Mouse (Mus musculus) layer of hippocampus, adult 2 months (tissue): Measurements from ENCODE around the gene Klk12. TPM values are rescaled to one million over a fixed set of nuclear protein-coding genes. Genes with fewer than 3 reads are reported as not detected.

Source experiments
- DNase-seq, 2 experiments: peaks; one replicate each; pipeline ENCODE4 v3.0.0; 2022; ENCODE audit warnings: low spot score in 2 of 2
- H3K27ac ChIP-seq: fragments of 200-600 bp; 2 replicates; pipeline ENCODE4 v1.8.1; 2022
- H3K4me3 ChIP-seq: fragments of 200-600 bp; 2 replicates; pipeline ENCODE4 v1.8.1; 2022; ENCODE audit warnings: mild to moderate bottlenecking
- CTCF ChIP-seq: fragments of 200-600 bp; conservative IDR thresholded peaks from 2 replicates; pipeline ENCODE4 v1.8.1; 2022; ENCODE audit warnings: antibody characterized with exemption, mild to moderate bottlenecking, moderate library complexity
- long read RNA-seq, 2 experiments: library from polyadenylated mRNA; stranded (forward); transcript quantifications; one replicate each; pipeline ENCODE4 v2.0.0; 2021; ENCODE audit warnings: borderline mapping rate in 2 of 2
- total RNA-seq, 2 experiments: library from RNA; stranded (reverse); gene quantifications; 2 replicates each; pipeline ENCODE4 v1.2.3; 2021

Gene Klk12
- not detected for total RNA-seq
- long read RNA-seq, experiment 1 = 0 reads
- long read RNA-seq, experiment 2 = 0 reads

DNA sequence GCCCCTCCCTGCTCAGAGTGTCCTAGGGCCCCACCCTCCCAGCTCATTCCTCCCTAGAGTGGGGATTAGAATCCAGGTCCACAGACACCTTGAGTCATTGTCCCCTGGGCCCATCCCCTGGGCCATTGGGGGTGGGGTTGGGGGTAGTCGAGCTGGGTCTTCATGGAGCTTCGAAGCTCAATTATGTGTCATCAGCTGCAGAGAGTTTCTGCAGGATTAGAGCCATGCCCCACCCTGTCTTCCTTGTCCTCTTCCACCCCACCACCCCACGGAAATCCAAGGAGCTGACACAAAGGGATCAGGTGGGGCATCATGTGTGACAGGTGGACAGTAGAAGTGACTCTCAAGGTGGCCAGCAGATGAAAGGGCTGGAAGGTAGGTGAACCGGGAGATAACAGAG is at the start of gene Klk12:
TSS of gene Klk12 (plus strand) at position 301 of the 400 bp plus-strand sequence.
- DNase-seq = no peak
- Histone ChIP-seq H3K27ac (no peak within 1 kb of the TSS), H3K4me3 (no peak within 1 kb of the TSS)
- no peak for TF ChIP-seq CTCF

- H3K27ac ChIP-seq = no peak overlapping the region
- DNase-seq = peak in 1 of 2 experiments; percentile 32
- H3K4me3 ChIP-seq = no peak overlapping the region
- no peak for TF ChIP-seq CTCF
Measured at GRCm38 (mm10) chr7:43747788-43748187, 20.9 kb upstream of the Klk12 start.

GRCm38 (mm10) chr7:43752806-43753205 is 15.9 kb upstream of the Klk12 start:
- no peak for TF ChIP-seq CTCF
- Histone ChIP-seq H3K27ac (no peak overlapping the region), H3K4me3 (no peak overlapping the region)
- no peak for DNase-seq

- no peak overlapping the region for H3K4me3 ChIP-seq
- TF ChIP-seq CTCF = no peak
- H3K27ac ChIP-seq = no peak overlapping the region
- no peak for DNase-seq
Measured at GRCm38 (mm10) chr7:43766484-43766883, 2.2 kb upstream of the Klk12 start.

DNA sequence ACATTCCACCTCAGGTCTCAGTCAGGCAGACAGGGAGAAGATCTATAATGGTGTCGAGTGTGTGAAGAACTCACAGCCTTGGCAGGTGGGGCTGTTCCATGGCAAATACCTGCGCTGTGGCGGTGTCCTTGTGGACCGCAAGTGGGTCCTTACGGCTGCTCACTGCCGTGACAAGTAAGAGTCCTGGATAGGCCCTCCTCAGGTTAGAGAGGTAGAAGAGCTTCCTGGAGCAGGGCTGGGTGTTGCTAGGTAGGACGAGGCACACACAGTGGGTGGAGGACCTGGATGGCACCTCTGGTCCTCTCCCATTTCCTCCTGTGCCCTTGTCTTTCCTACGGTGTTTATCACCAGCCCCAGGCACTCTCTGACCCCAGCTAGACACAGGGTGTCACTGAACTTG is 939 bp downstream of the Klk12 start:
- Histone ChIP-seq H3K27ac (no peak overlapping the region), H3K4me3 (no peak overlapping the region)
- TF ChIP-seq CTCF = no peak
- DNase-seq = no peak

DNA sequence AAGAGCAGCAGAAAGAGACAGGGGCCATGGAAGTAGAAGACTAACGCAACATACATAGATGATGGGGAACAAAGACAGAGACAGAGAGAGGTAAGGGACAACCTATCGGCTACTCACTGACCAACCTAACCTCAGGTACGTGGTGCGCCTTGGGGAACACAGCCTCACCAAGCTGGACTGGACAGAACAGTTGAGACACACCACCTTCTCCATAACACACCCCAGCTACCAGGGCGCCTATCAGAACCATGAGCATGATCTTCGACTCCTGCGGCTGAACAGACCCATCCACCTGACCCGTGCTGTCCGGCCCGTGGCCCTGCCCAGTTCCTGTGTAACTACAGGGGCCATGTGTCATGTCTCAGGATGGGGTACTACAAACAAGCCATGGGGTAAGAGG is 2.0 kb downstream of the Klk12 start:
- TF ChIP-seq CTCF = no peak
- no peak overlapping the region for H3K27ac ChIP-seq
- no peak overlapping the region for H3K4me3 ChIP-seq
- no peak for DNase-seq

DNA sequence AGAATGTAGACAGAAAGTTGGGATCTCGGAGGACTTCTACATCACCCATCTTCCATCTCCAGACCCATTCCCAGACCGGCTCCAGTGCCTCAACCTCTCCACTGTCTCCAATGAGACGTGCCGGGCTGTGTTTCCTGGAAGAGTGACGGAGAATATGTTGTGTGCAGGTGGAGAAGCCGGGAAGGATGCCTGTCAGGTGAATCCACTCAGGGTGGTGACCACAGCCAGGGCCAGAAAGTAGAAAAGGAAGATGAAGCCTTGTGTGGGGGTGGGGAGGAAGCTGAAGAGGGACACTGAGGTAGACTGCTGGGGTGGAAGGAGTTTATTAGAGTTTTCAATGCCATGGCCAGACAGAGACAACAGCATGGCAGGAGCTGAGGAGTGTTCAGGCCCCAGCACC is 3.2 kb downstream of the Klk12 start:
- TF ChIP-seq CTCF = no peak
- no peak overlapping the region for H3K27ac ChIP-seq
- no peak overlapping the region for H3K4me3 ChIP-seq
- DNase-seq = no peak

DNA sequence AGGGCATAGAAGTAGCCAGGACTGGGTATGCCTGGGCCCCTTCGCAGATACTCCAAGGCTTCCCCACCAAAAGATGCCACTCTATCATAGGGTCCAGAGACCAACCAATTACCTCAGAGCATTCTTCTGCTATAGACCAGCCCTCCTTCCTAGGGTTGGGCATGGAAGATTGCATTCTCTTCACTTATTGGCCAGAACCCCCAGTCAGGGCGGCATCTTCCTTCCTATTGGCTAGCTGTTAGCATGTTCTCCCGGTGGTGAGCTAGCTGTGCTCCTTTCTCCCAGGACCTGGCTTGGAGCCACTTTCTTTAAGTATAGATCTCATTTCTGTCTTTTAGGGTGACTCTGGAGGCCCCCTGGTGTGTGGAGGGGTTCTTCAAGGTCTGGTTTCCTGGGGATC is 4.2 kb downstream of the Klk12 start:
- DNase-seq = no peak
- Histone ChIP-seq H3K27ac (no peak overlapping the region), H3K4me3 (no peak overlapping the region)
- TF ChIP-seq CTCF = no peak

DNA sequence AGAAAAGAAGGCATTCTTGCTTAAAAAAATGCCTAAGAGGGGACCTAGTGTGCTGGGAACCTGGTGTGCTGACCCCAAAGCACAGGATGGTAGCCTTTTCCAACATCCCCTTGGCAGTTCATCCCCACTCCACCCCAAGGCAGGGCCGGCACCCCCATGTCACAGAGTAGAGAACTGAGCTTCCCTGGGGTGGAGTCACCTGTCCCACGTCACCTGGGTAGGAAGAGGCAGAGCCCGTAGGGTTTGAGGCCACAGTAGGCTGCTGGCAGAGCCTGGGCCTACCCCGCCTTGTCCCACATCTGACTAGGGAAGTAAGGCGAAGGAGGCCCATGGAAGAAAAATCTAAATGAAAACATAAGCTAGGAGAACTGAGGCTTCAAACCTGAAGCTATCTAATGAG is 5.7 kb downstream of the Klk12 start, which contains the start of gene Klk11:
TSS of gene Klk11 (plus strand) at position 241 of the 400 bp plus-strand sequence.
- no peak for TF ChIP-seq CTCF
- no peak within 1 kb of the TSS for H3K27ac ChIP-seq
- no peak for DNase-seq

DNA sequence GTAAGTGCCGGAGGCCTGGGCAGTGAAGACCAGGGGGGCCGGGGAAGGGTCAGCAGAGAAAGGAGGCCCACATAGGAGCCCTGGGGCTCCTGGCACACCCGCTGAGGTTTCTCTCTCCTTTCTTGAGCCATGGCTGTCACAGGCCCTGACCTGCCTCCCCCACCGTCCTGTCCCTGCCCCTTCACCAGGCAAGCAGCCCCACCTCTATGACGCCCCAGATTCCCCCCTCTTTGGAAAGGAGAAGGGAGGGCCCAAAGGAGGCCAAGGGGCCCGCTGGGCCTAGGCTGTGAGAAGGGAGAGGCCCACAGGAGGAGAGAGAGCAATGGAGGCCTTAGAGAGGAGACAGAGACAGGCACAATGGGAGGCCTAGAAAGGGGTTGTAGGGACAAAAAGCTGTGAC is 6.1 kb downstream of the Klk12 start:
- DNase-seq = no peak
- TF ChIP-seq CTCF = no peak
- no peak overlapping the region for H3K4me3 ChIP-seq
- H3K27ac ChIP-seq = no peak overlapping the region

More for the DNA sequence above, 5.7 kb downstream of the Klk12 start, which contains the start of gene Klk11:
- H3K4me3 ChIP-seq = no peak within 1 kb of the TSS

DNA sequence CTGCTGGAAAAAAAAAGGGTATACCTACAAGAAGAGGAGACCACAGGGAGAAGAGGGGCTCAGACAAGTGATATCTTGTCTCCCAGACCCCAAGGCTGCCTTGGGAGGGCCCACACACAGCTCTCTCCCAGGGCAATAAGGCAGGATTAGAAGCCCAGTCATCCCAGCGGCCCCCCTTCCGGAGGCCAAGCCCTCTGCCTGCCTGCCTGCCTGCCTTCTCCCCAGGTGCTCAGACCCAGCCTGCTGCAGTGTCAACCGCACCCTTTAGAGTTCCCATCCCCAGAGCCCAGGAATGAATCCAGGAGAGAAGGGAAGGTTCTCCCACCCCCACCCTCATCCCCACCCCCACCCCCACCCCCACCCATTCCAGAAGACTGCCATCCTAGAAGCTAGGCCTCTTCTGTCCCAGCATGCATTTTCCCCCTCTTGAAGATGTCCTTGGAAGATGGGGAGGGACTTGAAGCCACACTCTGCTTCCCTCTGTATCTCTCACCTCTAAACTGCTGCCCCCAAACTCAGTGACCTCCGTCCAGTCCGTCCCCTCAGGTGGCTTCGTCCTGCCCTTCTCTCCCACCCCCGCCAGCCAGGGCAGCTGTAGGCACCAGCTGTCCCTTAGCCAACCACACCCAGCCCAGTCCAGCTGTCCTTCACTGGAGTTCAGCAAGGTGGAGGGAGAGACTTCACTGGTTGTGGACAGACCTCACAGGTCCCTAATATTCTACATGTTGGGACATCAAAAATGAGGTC is 6.8 kb downstream of the Klk12 start:
- TF ChIP-seq CTCF = no peak
- Histone ChIP-seq H3K4me3 (no peak overlapping the region), H3K27ac (no peak overlapping the region)
- DNase-seq = no peak

GRCm38 (mm10) chr7:43776506-43776905 is 7.8 kb downstream of the Klk12 start:
- no peak overlapping the region for H3K27ac ChIP-seq
- DNase-seq = no peak
- no peak overlapping the region for H3K4me3 ChIP-seq
- no peak for TF ChIP-seq CTCF

- DNase-seq = no peak
- H3K27ac ChIP-seq = no peak overlapping the region
- H3K4me3 ChIP-seq = no peak overlapping the region
- TF ChIP-seq CTCF = no peak
Measured at GRCm38 (mm10) chr7:43777423-43777822, 8.7 kb downstream of the Klk12 start.
